Mouse (Mus musculus) testis, postnatal 10 days (tissue): ENCODE results near the gene Gse1.

ENCODE experiments used
- DNase-seq: peaks from one replicate; pipeline ENCODE4 v3.0.0; 2021; ENCODE audit warnings: low spot score

Gene Gse1

GRCm38 (mm10) chr8:120425199-120425941 lies 197.1 kb downstream of the Gse1 start:
- DNase-seq = no peak

DNA sequence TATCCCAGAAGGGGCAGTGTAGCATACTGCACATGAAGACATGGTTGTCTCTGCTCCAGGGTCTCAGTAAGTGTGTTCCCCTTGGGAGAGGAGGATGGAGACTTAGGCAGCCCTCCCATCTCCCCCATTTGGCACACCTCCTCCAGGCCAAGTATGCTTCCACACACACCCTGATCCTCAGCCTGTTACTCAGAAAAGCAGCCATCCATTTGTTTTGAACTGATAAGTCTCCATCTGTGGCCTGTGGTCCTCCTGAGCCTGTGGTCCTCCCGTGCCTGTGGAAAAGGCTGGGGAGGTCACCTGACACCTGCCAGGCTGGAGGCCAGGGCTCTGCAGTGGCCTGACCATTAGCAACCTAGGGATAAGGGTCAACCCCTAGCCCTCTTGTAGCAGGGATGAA lies 197.8 kb downstream of the Gse1 start:
- no peak for DNase-seq

GRCm38 (mm10) chr8:120426622-120427385 lies 198.5 kb downstream of the Gse1 start:
- DNase-seq = peak; percentile 62

DNA sequence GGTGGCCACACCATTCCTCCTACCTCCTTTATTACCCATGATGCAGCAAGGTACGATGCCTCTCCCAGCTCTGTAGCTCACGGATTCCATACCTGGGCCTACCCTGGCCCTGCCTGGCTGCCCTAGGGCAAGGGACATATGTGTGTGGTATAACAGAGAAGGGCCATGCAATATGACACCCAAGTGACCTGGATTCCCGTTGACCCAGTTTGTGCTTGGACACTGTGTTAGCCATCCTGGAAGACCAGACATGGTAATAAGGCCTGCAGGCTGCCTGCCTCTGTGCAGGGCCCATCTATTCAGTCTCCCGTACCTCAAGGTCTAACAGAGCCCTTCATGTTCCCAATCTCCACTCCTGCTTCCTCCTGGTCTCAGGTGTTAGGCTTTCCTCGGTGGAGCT lies 200.2 kb downstream of the Gse1 start:
- no peak for DNase-seq

- DNase-seq = no peak
These were observed 200.9 kb downstream of the Gse1 start for GRCm38 (mm10) chr8:120429116-120429515.

DNA sequence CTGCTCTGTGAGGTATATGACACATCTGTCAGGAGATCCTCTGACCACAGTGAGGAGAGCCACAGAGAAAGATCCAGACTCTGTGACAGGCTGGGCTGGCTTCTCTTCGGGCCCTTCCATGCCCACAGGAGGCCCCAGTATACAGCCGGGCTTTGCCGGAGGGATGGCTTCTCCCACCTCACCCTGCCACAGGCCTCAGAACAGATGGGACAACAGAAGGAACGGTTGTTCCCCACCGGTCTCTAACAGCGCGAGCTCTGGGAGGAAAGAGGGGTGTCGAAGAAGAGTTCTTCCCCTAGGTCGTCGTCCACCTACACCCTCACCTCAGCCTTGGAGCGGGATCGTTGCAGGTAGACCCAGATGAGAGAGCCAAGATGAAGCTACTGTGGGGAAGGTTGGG lies 202.8 kb downstream of the Gse1 start:
- DNase-seq = no peak

GRCm38 (mm10) chr8:120432438-120432837 lies 204.2 kb downstream of the Gse1 start:
- no peak for DNase-seq

- DNase-seq = no peak
These were observed 204.9 kb downstream of the Gse1 start for GRCm38 (mm10) chr8:120433143-120433542.

DNA sequence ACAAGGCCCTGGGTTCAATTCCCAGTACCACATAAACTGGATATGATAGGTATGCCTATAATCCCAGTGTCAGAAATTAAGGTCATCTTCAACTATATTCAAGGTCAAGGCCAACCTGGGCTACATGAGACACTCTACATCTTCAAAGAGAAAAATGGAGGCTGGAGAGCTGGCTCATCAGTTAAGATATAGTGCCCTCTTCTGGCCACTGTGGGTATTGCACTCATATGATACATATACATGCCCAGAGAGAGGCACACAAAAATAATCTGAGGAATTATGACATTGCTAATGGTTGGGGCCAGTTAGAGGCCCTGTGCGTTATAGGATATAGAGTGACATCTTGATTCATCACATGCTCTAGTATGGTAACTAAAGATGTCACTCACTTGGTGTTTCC lies 205.5 kb downstream of the Gse1 start:
- no peak for DNase-seq

DNA sequence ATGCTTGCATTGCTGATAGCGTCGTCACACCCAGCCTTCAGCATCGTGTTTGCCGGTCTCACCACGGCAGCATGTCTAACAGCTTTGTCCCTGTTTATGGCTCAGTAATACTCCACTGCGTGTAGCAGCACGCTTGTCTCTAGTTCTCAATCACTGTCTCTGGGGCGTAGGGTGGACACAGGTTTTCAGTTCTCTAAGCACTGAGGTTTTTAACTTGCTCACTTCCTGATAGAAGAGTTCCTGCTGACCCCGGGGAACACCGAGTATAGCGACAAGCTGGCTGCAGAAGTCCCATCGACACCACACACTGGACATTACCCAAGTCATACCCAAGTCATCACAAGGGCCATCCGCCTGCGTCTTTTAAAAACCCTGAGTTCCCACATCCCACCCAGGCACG lies 207.5 kb downstream of the Gse1 start:
- no peak for DNase-seq

DNA sequence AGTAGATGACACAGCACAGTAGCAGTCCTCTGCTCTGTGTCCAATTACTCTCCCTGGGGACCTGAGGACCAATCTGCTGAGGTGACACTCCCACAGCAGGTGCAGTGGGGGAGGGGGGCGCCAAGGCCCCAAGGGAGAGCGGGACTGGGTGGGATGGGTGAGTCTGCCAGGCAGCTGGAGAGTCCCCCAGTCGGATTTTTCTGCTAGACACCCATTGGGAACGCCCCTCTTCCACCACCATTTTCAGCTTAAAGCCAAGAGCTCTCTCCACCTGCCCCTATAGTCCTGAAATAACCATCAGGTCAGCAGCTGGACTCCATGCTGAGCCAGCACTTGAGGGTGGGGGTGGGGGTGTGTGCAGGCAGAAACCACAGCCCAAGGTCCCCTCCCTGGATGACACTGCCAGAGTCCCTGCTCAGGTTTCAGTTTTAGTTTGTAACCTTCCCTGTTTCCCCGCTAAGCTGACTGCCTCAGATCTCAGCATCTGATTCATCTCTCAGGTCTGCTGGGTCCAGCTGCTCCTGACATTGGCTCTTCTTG lies 208.3 kb downstream of the Gse1 start:
- no peak for DNase-seq

DNA sequence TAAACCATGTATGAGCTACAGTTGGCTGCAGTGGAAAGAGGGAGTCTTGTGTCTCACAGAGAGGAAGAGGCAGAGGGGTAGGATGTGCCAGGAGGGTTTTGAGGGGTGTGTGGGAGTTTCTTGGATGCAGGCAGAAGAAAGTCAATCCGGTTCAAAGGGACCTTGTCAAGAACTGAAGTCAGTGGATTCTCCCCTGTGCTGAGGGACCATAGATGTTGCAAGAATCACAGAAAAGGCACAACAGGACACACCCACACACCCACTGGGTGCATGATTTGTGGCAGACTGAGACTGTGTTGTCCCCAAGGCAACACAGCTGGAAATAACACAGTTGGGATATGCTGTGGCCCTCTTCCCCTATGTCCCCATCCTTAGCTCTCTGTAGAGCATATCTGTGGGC lies 209.0 kb downstream of the Gse1 start:
- no peak for DNase-seq

DNA sequence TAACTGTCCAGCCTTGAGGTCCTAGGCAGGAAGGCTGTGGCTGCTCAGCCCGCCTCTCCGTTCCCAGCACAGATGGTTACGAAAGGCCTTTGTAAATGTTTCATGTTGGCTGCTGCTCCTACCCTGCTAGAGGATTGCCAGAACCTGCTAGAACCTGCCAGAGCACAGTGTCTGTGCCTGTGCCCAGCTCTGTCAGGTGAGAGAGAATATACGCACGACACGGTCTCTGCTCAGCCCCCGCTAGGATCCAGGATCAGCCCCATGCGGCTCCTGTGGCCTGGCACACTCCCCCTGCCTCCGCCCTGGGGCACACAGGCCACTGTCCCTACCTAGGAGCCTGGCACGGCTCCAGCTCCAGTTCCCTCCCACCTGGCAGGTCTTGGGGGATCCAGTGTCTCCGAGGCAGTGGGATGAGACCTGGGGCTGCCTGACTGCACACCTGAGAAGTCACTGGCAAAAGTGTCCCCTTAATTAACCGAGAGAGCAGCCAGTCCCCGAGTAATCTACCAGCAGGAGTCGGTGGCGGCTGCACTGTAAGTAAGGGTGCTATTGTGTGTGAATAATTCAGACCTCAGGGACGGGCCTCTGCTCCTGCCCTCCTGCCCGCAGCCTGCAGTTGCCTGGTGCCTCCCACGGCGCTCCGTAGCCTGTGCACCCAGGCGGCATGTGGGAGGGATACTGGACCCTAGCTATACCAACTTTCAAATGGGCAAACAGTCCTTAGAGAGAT lies 209.6 kb downstream of the Gse1 start:
- no peak for DNase-seq

- DNase-seq = no peak
These were observed 211.1 kb downstream of the Gse1 start for GRCm38 (mm10) chr8:120439309-120439708.

GRCm38 (mm10) chr8:120440739-120441138 lies 212.5 kb downstream of the Gse1 start:
- DNase-seq = no peak

DNA sequence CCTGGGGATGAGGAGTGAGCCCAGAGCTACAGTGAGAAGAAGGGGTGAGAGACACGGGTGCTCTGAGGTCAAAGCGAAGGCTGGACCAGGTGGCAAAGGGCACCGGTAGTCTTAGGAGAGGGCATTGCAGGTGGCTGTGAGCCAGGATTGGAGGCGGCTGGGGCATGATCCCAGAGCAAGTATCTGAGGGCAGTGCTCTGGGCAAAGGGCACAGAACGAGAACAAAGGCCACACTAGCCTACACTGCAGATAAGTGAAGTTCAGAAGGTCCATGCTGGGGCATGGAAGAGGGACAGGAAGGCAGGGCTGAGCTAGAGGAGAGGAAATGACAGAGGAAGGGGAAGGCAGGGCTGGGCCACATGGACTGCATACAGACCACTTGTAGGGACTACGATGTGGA lies 213.4 kb downstream of the Gse1 start:
- no peak for DNase-seq

GRCm38 (mm10) chr8:120442306-120443003 lies 214.2 kb downstream of the Gse1 start:
- no peak for DNase-seq

DNA sequence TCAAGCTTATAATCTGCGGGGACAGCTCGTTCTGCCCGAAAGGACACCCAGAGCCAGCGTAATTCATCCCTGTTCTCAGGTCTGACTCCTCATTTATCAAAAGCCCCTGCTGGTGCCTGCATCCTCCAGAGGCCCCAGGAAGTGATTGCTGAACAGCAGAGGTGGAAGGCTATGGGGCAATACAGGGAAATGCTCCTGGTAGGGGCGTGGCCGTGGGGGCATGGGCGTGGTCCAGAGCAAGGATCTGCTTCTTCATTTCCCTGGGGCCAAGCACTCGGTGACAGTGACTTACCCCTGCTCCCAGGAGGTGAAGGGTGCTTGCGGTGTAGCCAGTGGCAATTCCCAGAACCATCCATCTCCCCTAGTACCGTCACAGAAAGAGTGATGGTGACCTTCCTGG lies 217.0 kb downstream of the Gse1 start:
- DNase-seq = no peak

DNA sequence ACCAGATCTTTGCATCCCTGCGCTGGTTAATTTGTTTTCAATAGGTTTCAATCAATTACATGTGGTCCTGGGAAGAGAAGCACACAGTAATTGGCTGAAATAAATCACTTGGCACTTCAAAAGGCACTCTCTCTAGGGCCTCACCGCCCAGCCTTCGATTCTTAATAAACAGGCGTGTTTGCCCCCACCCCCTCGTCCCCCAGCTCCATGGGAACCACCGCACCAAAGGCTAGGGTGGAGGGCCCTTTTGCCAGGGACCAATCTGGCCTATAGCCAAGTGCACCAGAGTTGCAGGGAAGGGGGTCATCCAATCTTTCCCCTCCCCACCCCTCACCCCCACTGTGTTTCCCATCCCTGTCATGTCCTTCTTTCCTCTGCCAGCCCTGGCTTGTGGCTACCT lies 219.9 kb downstream of the Gse1 start:
- DNase-seq = no peak

GRCm38 (mm10) chr8:120449139-120449538 lies 220.9 kb downstream of the Gse1 start:
- DNase-seq = no peak

DNA sequence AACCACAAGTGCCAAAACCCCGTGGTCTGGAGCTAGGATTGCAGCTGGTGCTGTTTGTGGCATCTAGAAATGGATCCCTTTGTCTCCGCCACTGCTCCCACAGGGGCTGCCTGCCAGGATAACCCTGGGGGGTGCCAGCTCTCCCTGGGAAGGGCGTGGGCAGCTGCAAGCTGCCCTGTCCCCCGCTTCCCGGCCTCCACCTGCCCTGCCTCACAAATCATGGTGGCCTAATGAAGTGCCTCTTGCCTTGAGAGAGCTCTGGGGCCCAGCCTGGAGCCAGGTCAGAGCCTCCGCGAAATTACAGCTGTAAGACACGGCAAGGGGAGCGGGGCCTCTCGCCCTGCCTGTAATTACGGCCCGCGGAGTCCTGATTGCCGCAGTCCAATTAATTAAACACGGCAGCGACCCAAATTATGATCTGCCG lies 221.4 kb downstream of the Gse1 start:
- no peak for DNase-seq

- DNase-seq = no peak
These were observed 223.9 kb downstream of the Gse1 start for GRCm38 (mm10) chr8:120452111-120452510.
